Comparison of ENCODE assay signal across 18 mouse cellular contexts in the genomic region with DNA sequence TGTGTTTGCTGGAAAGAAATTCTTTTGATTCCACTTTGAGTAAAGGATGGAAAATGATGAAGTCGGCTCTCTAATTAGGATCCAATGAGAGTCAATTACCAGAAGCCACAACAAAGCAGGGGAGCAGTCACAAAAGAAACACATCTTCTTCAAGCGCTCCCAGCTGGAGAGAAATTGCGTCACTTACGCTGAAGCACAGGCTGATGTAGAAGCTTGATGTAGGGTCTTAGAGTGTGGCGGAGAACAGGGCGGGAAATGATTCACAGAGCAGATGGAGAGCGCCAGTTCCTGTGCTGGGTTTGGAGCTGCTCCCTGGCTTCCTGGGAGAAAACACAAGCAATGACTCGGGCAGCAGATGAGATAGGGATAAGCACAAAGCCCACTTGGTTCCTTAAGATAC.
"Had no signal": no experiment of that assay in that cellular context is flagged by ENCODE, and none has a peak within 500 bp of the region (broad histone marks: within the 10 kb centered on the region; RNA-seq: fewer than 3 reads in every experiment).

No protein-coding gene starts in this region.

- DNase-seq: kidney, adult 9 months; kidney, postnatal 14 days; kidney, postnatal 4 days; liver, embryonic 13.5 days; lung, adult 2 months; lung, postnatal 14 days; lung, postnatal 4 days; right cerebral cortex, adult 18-20 months; right cerebral cortex, postnatal 14 days; right cerebral cortex, postnatal 4 days; thymus, adult 2 months; thymus, postnatal 14 days; thymus, postnatal 4 days had no signal

- ATAC-seq: midbrain, embryonic 15.5 days had no signal

- H3K36me3 ChIP-seq: liver, embryonic 13.5 days; midbrain, embryonic 15.5 days; neural tube, embryonic 12.5 days; neural tube, embryonic 15.5 days had no signal

- H3K4me2 ChIP-seq: liver, embryonic 13.5 days; midbrain, embryonic 11.5 days; midbrain, embryonic 15.5 days; neural tube, embryonic 12.5 days; neural tube, embryonic 15.5 days had no signal

- H3K4me3 ChIP-seq: liver, embryonic 13.5 days; midbrain, embryonic 15.5 days; neural tube, embryonic 12.5 days; neural tube, embryonic 15.5 days had no signal

- H3K9ac ChIP-seq: liver, embryonic 13.5 days; midbrain, embryonic 15.5 days; neural tube, embryonic 12.5 days; neural tube, embryonic 15.5 days had no signal

- H3K27ac ChIP-seq: liver, embryonic 13.5 days; midbrain, embryonic 15.5 days; neural tube, embryonic 12.5 days; neural tube, embryonic 15.5 days; stomach, postnatal 0 days had no signal

- H3K27me3 ChIP-seq: liver, embryonic 13.5 days; midbrain, embryonic 15.5 days; neural tube, embryonic 12.5 days; neural tube, embryonic 15.5 days had no signal

- H3K9me3 ChIP-seq: liver, embryonic 13.5 days; midbrain, embryonic 15.5 days; neural tube, embryonic 12.5 days; neural tube, embryonic 15.5 days had no signal
